Mouse (Mus musculus) embryonic facial prominence, embryonic 11.5 days (tissue): ENCODE measurements at regions not wholly inside any gene's neighbourhood (a gene's known extent, or its start where the extent isn't known, plus 50 kb on each side); places are given as distances from the start of the nearest gene placed in this dataset.

ENCODE experiments used
- ATAC-seq: fragments of 200-750 bp; cut with Nextera tagmentation; replicated peaks from 2 replicates; pipeline ENCODE4 v1.8.0; 2017; ENCODE audit warnings: low read depth; ENCODE audit not compliant: insufficient number of reproducible peaks, low FRiP score, low TSS enrichment
- DNase-seq: peaks from one replicate; pipeline ENCODE4 v3.0.0-alpha.2; 2015; ENCODE audit warnings: low spot score
- H3K27ac ChIP-seq: fragments of 300-500 bp; sonication (generic); replicated peaks from 2 replicates; pipeline ENCODE4 v1.5.1; 2014; ENCODE audit warnings: mild to moderate bottlenecking, low read depth, low read length, control low read depth
- H3K27me3 ChIP-seq: fragments of 300-500 bp; sonication (generic); 2 replicates; pipeline ENCODE4 v1.6.1; 2014; ENCODE audit warnings: mild to moderate bottlenecking, low read length, moderate library complexity, mixed read lengths; ENCODE audit not compliant: control insufficient read depth, insufficient read depth
- H3K36me3 ChIP-seq: fragments of 300-500 bp; sonication (generic); replicated peaks from 2 replicates; pipeline ENCODE4 v1.6.1; 2014; ENCODE audit warnings: low read depth, mild to moderate bottlenecking, low read length, moderate library complexity, mixed read lengths; ENCODE audit not compliant: control insufficient read depth, insufficient read depth
- H3K4me1 ChIP-seq: fragments of 300-500 bp; sonication (generic); 2 replicates; pipeline ENCODE4 v1.6.1; 2014; ENCODE audit warnings: low read length, mixed read lengths; ENCODE audit not compliant: control insufficient read depth, insufficient read depth
- H3K4me2 ChIP-seq: fragments of 300-500 bp; sonication (generic); 2 replicates; pipeline ENCODE4 v1.6.1; 2014; ENCODE audit warnings: low read depth, mild to moderate bottlenecking, control low read depth, low read length, moderate library complexity
- H3K4me3 ChIP-seq: fragments of 300-500 bp; sonication (generic); 2 replicates; pipeline ENCODE4 v1.5.1; 2014; ENCODE audit warnings: low read depth, low read length, control low read depth
- H3K9ac ChIP-seq: fragments of 300-500 bp; sonication (generic); replicated peaks from 2 replicates; pipeline ENCODE4 v1.6.1; 2014; ENCODE audit warnings: mild to moderate bottlenecking, control low read depth, low read length
- H3K9me3 ChIP-seq: fragments of 300-500 bp; sonication (generic); replicated peaks from 2 replicates; pipeline ENCODE4 v1.6.1; 2016; ENCODE audit warnings: mild to moderate bottlenecking, low read length, inconsistent platforms, mixed read lengths; ENCODE audit not compliant: control insufficient read depth
- WGBS: fragments of 180-500 bp; shearing (Covaris S2); extraction: QIAGEN DNeasy Blood & Tissue Kit; methylation state at CpG from one replicate; pipeline ENCODE4 v1.1.7; 2014; 5-methylcytosine and 5-hydroxymethylcytosine counted together

GRCm38 (mm10) chr8:91967407-91967806 is 165.5 kb upstream of the Irx3 start:
- no peak for DNase-seq
- no peak for ATAC-seq
- Histone ChIP-seq H3K27me3 (no peaks in the 10 kb centered on the region), H3K36me3 (no peaks in the 10 kb centered on the region), H3K27ac (no peak overlapping the region), H3K4me3 (no peak overlapping the region), H3K4me2 (no peak overlapping the region), H3K4me1 (no peaks in the 10 kb centered on the region), H3K9ac (no peak overlapping the region), H3K9me3 (no peaks in the 10 kb centered on the region)
- 70% methylated on average over 16 of the region's 16 CpGs for WGBS

GRCm38 (mm10) chr8:91966891-91967370 is 165.1 kb upstream of the Irx3 start:
- H3K36me3 ChIP-seq: no peaks in the 10 kb centered on the region
- no peak overlapping the region for H3K4me2 ChIP-seq
- no peak overlapping the region for H3K4me3 ChIP-seq
- ATAC-seq: no peak
- no peak overlapping the region for H3K27ac ChIP-seq
- H3K9ac ChIP-seq: no peak overlapping the region
- no peak for DNase-seq
- no peaks in the 10 kb centered on the region for H3K9me3 ChIP-seq
- H3K4me1 ChIP-seq: no peaks in the 10 kb centered on the region
- WGBS: 57% methylated on average over 19 of the region's 19 CpGs
- no peaks in the 10 kb centered on the region for H3K27me3 ChIP-seq

- Histone ChIP-seq H3K4me1 (no peaks in the 10 kb centered on the region), H3K4me3 (no peak overlapping the region), H3K27me3 (no peaks in the 10 kb centered on the region), H3K9ac (no peak overlapping the region), H3K36me3 (no peaks in the 10 kb centered on the region), H3K27ac (no peak overlapping the region), H3K9me3 (no peaks in the 10 kb centered on the region), H3K4me2 (no peak overlapping the region)
- DNase-seq (no peak), ATAC-seq (no peak)
- 80% methylated on average over 5 of the region's 5 CpGs for WGBS
These were observed 159.8 kb upstream of the Irx3 start for GRCm38 (mm10) chr8:91961696-91962095.

- Histone ChIP-seq H3K9ac (no peak overlapping the region), H3K36me3 (no peaks in the 10 kb centered on the region), H3K27ac (no peak overlapping the region), H3K4me2 (no peak overlapping the region), H3K9me3 (no peaks in the 10 kb centered on the region), H3K27me3 (no peaks in the 10 kb centered on the region; the same call in 1 of the 2 replicates), H3K4me1 (no peaks in the 10 kb centered on the region), H3K4me3 (no peak overlapping the region)
- no peak for ATAC-seq
- 86% methylated on average over 6 of the region's 6 CpGs for WGBS
- DNase-seq: no peak
These were observed 153.3 kb upstream of the Irx3 start for GRCm38 (mm10) chr8:91955170-91955569.

- no peak overlapping the region for H3K9ac ChIP-seq
- no peak overlapping the region for H3K27ac ChIP-seq
- H3K36me3 ChIP-seq: no peaks in the 10 kb centered on the region
- no peaks in the 10 kb centered on the region for H3K9me3 ChIP-seq
- H3K27me3 ChIP-seq: no peaks in the 10 kb centered on the region; the same call in 1 of the 2 replicates
- 83% methylated on average over 4 of the region's 4 CpGs for WGBS
- ATAC-seq (no peak), DNase-seq (no peak)
- no peaks in the 10 kb centered on the region for H3K4me1 ChIP-seq
- H3K4me3 ChIP-seq: no peak overlapping the region
- no peak overlapping the region for H3K4me2 ChIP-seq
These were observed 151.1 kb upstream of the Irx3 start for GRCm38 (mm10) chr8:91952981-91953380.

GRCm38 (mm10) chr8:91949110-91949509 is 147.2 kb upstream of the Irx3 start:
- no peaks in the 10 kb centered on the region for H3K9me3 ChIP-seq
- H3K4me3 ChIP-seq: no peak overlapping the region
- H3K27ac ChIP-seq: no peak overlapping the region
- DNase-seq: no peak
- H3K9ac ChIP-seq: no peak overlapping the region
- WGBS: 48% methylated on average over 9 of the region's 9 CpGs
- no peaks in the 10 kb centered on the region for H3K27me3 ChIP-seq
- H3K36me3 ChIP-seq: no peaks in the 10 kb centered on the region
- no peak for ATAC-seq
- no peak overlapping the region for H3K4me2 ChIP-seq
- H3K4me1 ChIP-seq: no peaks in the 10 kb centered on the region

GRCm38 (mm10) chr8:91948173-91948940 is 146.5 kb upstream of the Irx3 start:
- DNase-seq: peak; percentile 92
- Histone ChIP-seq H3K9me3 (no peaks in the 10 kb centered on the region), H3K9ac (no peak overlapping the region), H3K4me1 (no peaks in the 10 kb centered on the region), H3K4me2 (peak overlapping the region; percentile 16; the same call in 1 of the 2 replicates), H3K4me3 (no peak overlapping the region), H3K27ac (no peak overlapping the region), H3K27me3 (no peaks in the 10 kb centered on the region), H3K36me3 (no peaks in the 10 kb centered on the region)
- 31% methylated on average over 18 of the region's 18 CpGs for WGBS
- no peak for ATAC-seq

GRCm38 (mm10) chr8:91941005-91941404 is 139.1 kb upstream of the Irx3 start:
- DNase-seq: no peak

More at GRCm38 (mm10) chr8:91941005-91941404, 139.1 kb upstream of the Irx3 start:
- WGBS: 15% methylated on average over 5 of the region's 5 CpGs
- no peak overlapping the region for H3K9ac ChIP-seq
- no peak overlapping the region for H3K4me2 ChIP-seq
- H3K27ac ChIP-seq: no peak overlapping the region
- H3K4me1 ChIP-seq: no peaks in the 10 kb centered on the region
- no peaks in the 10 kb centered on the region for H3K27me3 ChIP-seq
- no peaks in the 10 kb centered on the region for H3K9me3 ChIP-seq
- ATAC-seq: no peak
- no peaks in the 10 kb centered on the region for H3K36me3 ChIP-seq
- no peak overlapping the region for H3K4me3 ChIP-seq
